Mouse (Mus musculus) layer of hippocampus, adult 8-10 months (tissue): ENCODE results near the gene Tbc1d5. TPM values are rescaled to one million over a fixed set of nuclear protein-coding genes. Genes with fewer than 3 reads are reported as not detected.

Experiments
- DNase-seq, 2 experiments: peaks; one replicate each; pipeline ENCODE4 v3.0.0; 2022; ENCODE audit warnings: low spot score in 2 of 2
- total RNA-seq, 4 experiments: library from RNA; stranded (reverse); gene quantifications; 2 replicates each; pipeline ENCODE4 v1.2.4; 2022

Gene Tbc1d5
- total RNA-seq, 4 experiments from 2014 or later: 28.6 to 31.4 (median 30.4) TPM

GRCm38 (mm10) chr17:51104294-51104693 lies 74.9 kb downstream of the Tbc1d5 start:
- no peak for DNase-seq

DNA sequence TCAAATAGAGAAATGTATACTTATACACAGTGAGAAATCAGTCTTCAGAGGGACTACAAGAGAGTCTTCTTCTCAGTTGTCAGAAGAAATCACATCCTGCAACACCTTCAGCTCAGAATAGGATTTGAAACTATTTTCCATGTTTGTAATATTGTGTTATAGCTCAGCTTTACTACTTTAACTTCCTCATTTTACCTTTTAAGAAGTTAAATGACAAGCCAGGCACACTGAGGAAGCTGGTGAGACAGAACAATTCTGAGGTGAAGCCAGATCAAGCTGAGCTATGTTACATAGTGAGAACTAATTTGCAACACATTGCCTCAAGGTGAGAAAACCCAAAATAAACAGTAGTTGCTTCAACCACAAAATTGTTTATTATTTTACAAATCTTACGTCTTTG lies 135.3 kb downstream of the Tbc1d5 start:
- no peak for DNase-seq

DNA sequence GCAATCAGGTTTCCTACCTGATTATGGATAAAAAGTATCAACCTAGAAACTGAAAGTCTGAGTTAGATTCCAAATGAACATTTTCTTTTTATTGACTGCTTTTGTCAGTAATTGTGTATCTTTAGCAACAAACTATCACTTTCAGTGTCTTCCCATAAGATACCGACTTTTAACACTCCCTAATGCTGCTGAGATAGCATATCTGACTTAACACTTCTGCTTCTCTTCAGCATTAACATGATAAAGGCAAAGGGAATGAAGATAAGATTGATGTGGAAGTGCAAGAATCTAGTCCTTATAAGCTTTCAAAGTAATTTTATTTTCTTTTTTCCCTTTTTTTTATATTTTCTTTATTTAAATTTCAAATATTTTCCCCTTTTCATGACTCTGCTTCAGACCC lies 138.3 kb downstream of the Tbc1d5 start:
- no peak for DNase-seq

GRCm38 (mm10) chr17:51023227-51023626 lies 155.9 kb downstream of the Tbc1d5 start:
- DNase-seq: no peak

GRCm38 (mm10) chr17:51016384-51016783 lies 162.8 kb downstream of the Tbc1d5 start:
- DNase-seq: no peak

- no peak for DNase-seq
These were observed 165.2 kb downstream of the Tbc1d5 start for GRCm38 (mm10) chr17:51013908-51014307.

DNA sequence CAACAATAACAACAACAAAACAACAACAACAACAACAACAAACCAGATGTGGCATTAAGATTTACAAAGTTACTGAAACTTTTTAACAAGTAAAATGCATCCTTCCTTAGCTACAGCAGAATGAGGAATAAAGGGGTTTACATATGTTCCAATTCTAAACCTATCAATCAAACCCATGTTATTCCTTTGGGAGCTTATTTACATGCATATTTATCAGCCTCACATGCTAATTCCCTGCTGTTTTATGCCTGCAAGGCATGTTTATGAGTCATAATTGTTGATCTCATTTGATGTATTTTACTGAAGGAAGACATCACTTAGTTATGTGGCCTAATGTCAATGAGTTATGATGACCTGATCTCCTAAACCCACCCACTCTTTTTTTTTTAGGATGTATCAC lies 176.0 kb downstream of the Tbc1d5 start:
- DNase-seq: no peak

DNA sequence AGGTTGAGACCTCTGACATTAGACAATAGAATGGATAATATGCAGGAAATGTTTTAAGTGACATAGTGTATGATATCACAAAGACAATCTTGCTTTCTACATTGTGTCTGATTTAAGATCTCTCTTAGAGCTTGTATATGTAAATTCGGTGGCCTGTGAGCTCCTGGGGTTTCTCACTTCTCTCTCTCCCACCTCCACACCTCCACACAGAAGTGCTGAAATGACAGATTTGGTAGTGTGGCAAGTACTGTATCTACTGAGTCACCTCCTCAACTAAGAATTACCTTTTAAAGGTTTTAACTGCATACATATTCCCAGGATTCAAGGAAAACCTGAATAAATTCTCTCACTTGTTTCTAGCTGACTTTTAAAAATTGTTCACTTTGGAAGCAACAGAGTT lies 180.9 kb downstream of the Tbc1d5 start:
- no peak for DNase-seq

DNA sequence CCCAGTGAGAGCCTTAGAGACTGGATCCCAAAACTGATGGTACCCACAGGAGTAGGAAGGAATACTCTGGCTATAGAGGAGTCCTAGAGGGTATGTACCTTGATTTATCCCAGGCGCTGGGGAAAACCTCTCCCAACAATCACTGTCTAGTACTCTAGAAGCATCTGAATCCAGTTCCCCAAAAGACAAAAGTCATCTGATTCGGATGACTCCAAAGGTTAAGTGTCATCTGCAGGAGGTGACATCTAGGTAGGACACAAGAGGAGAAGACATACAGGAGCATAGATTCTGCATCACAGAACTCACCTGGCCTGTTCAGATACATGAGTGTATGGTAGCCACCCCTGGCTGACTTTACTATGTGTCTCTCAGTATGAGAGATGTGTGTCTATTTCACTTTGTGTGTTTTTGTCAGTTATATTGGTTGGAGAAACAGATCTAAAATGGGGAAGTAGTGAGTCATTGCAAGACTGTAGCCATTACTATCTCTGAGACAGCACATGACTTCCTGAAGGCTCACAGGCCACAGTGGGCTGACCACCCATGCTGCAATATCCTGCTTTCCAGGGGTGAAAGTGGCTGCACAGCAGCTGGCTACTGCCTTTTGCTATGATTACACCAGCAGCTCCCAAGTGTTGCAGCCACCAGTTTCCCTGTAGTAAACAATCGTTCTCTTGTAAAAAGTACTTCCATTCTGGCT lies 185.7 kb downstream of the Tbc1d5 start:
- no peak for DNase-seq

GRCm38 (mm10) chr17:50990770-50991405 lies 188.3 kb downstream of the Tbc1d5 start:
- DNase-seq: no peak

- DNase-seq: no peak
These were observed 191.2 kb downstream of the Tbc1d5 start for GRCm38 (mm10) chr17:50987935-50988334.

DNA sequence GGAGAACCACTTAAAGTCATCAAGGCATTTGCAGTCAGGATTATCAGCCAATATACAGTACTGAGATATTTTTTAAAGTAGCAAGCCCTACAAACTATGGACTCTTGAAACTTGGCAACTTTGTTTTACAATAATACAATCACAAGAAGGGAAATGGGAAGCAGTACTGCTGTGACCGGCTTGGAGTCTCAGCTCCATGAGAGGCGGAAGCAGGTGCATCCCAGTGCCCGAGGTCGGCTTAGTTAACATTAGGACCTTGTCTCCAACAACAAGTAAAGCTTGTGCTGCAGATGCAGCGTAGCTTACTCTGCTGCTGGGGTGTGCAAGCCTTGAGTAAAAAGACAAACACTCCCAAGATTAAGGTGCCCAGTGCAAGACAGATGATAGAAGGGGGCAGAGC lies 197.2 kb downstream of the Tbc1d5 start:
- DNase-seq: no peak

DNA sequence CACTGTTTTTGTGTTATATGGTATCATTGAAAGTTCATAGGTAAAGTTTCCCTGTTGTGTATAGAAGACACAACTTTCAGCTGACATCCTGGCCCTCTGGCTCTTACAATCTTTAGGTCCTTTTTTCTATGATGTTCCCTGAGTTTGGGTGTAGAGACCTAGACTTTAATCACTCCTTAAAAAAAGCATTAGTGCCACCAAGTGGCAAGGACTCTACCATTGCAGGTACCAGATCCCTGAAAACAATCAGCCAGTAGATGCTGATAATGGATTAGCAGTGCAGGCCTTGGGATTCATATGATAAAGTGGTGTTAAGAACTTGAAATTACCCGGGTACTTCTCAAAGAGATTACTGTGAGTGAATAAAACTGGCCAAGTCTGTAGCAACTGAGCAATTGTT lies 207.0 kb downstream of the Tbc1d5 start:
- DNase-seq: peak in 1 of 2 experiments; percentile 6

- no peak for DNase-seq
These were observed 213.0 kb downstream of the Tbc1d5 start for GRCm38 (mm10) chr17:50966147-50966546.

- DNase-seq: no peak
These were observed 224.8 kb downstream of the Tbc1d5 start for GRCm38 (mm10) chr17:50954313-50954712.

DNA sequence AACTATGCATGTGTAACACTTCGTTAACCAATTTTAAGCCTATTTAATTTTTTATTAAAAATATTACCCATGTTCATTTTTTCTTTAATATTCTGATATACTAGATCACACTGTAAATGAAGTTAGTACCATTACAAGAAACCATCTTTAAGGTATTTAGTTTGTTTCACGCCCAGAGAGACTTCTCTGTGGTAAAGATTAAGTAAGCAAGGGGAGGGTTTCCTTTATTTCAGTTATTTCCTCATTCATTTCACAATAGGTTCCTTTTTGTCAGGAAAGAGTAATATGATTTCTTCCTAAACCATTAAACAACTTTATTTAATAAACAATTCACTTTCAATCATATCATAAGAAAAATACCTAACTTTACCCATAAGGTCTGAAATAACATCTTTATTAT lies 256.8 kb downstream of the Tbc1d5 start:
- no peak for DNase-seq

DNA sequence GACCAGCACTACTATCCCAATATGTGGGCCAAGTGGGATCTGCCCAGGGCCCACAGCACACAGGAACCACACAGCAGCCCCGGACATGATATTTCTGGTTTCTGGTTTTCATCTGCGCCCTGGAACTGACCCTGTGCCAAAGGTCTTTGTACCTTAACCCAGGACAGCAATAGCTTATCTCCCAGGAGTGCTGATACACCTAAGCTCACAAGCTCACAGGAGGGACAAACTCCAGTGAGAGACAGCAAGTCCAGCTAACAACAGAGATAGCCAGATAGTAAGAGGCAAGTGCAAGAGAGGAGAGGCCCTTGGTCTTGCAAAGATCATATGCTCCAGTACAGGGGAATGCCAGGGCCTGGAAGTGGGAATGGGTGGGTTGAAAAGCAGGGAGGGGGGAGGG lies 263.9 kb downstream of the Tbc1d5 start:
- DNase-seq: no peak

- no peak for DNase-seq
These were observed 270.4 kb downstream of the Tbc1d5 start for GRCm38 (mm10) chr17:50908568-50909335.

DNA sequence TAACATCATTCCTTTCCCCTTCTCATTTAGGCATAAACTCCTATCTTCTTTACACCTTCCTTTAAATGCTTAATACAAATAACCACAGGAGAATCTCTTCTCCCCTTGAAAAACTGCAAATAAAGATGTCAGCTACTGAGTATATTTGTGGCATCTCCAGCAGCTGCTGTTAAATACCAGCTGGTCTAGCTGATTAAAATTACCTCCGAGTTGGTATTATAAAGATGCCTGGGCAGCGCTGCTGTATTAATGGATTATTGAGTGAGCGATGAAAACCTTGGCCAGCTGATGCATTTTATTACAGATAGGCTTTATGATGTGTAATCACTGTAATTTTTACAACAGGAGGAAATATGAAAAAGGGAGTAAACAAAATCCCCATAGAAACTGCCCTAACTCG lies 271.0 kb downstream of the Tbc1d5 start:
- DNase-seq: no peak

DNA sequence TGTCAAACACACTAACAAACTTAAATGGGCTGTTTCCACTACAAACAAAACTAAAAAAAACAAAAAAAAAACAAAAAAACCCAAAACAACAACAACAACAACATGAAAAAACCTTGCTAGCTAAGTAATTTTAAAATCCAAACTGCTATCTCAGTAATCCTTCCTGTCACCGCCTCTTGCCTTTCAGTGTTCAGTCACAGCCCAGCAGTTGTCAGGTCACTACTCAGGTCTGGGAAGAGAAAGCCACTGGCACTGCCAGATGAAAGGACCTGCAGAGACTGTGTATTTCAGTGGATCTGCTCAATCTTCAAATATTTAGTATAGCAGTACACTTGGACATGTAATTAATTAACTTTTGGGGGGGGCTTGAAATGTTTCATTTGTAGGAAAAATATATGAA lies 272.5 kb downstream of the Tbc1d5 start:
- no peak for DNase-seq

- DNase-seq: no peak
These were observed 274.7 kb downstream of the Tbc1d5 start for GRCm38 (mm10) chr17:50904463-50904862.

DNA sequence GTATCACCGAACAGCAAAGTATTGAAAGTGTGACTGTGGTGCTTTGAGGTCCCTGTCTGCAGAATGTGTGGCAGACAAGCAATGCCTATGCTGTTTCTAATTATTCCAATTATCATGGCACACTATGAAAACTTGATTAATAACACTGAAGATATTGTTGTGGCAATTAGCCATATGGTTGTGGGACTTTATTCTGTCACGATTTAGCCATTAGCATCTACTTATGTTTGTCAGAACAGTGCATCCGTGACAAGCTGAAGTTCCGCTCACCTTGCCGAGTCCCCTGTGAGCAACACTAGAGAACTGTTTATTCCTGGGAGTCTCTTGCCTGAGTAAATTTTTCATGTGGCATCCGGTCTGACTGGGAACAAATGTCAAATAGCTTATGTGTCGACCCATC lies 281.3 kb downstream of the Tbc1d5 start:
- DNase-seq: no peak

GRCm38 (mm10) chr17:50889475-50889874 lies 289.7 kb downstream of the Tbc1d5 start:
- no peak for DNase-seq
